Comparison of ENCODE assay signal across 23 mouse cellular contexts in the genomic region with DNA sequence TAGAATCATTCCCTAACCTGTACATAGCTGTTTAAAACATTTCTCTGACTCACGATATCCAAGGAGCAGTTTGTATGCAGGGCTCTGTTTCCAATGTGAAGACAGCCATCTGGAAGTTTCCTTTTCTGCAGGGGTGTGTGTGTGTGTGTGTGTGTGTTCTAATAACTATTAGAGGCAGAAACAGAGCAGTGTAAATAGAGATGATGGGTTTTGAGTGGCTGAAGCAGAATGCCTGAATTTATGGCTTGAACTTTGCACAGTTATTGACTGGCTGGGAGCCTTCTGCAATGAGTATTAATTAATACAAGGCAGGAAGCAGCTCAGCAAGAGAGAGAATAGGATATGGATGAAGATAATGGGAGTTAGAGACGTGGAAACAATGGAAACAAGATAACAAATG. TPM values are rescaled to one million over a fixed set of nuclear protein-coding genes. Genes with fewer than 3 reads are reported as not detected.
"Had no signal": no experiment of that assay in that cellular context is flagged by ENCODE, and none has a peak within 500 bp of the region (broad histone marks: within the 10 kb centered on the region; RNA-seq: fewer than 3 reads in every experiment).

No protein-coding gene starts in this region.

- H3K27ac ChIP-seq: limb, embryonic 12.5 days; limb, embryonic 15.5 days; liver, embryonic 14.5 days; midbrain, embryonic 10.5 days; midbrain, embryonic 13.5 days had no signal

- DNase-seq: kidney, adult 18-20 months; kidney, postnatal 36 days; left cerebral cortex, postnatal 4 days; liver, postnatal 0 days; lung, embryonic 14.5 days; lung, postnatal 36 days; thymus, adult 18-20 months; thymus, postnatal 36 days had no signal

- H3K36me3 ChIP-seq: limb, embryonic 12.5 days; limb, embryonic 15.5 days; midbrain, embryonic 10.5 days; midbrain, embryonic 13.5 days had no signal

- ATAC-seq: liver, postnatal 0 days; lung, postnatal 0 days; midbrain, embryonic 13.5 days had no signal

- H3K4me1 ChIP-seq: limb, embryonic 12.5 days; limb, embryonic 15.5 days; megakaryocyte, embryonic 14.5 days; midbrain, embryonic 10.5 days; midbrain, embryonic 13.5 days had no signal

- H3K9ac ChIP-seq: limb, embryonic 12.5 days; limb, embryonic 15.5 days; liver, embryonic 14.5 days; liver, postnatal 0 days; lung, embryonic 14.5 days; midbrain, embryonic 13.5 days had no signal

- H3K9me3 ChIP-seq: limb, embryonic 12.5 days; limb, embryonic 15.5 days; megakaryocyte, embryonic 14.5 days; midbrain, embryonic 10.5 days; midbrain, embryonic 13.5 days had no signal

- H3K4me2 ChIP-seq: limb, embryonic 12.5 days; limb, embryonic 15.5 days; liver, embryonic 11.5 days; lung, embryonic 14.5 days; midbrain, embryonic 13.5 days had no signal

- H3K4me3 ChIP-seq: limb, embryonic 12.5 days; limb, embryonic 15.5 days; megakaryocyte, embryonic 14.5 days; midbrain, embryonic 10.5 days; midbrain, embryonic 13.5 days had no signal

- H3K27me3 ChIP-seq: limb, embryonic 12.5 days; limb, embryonic 15.5 days; megakaryocyte, embryonic 14.5 days; midbrain, embryonic 13.5 days had no signal

RNA-seq across cellular contexts. Expression of gene 4933409G03Rik, which starts 38.0 kb away (rescaled TPM):
- polyA plus RNA-seq: kidney, embryonic 16.5 days; limb, embryonic 12.5 days; limb, embryonic 15.5 days; liver, embryonic 11.5 days; liver, embryonic 14.5 days; liver, postnatal 0 days; lung, embryonic 14.5 days; lung, postnatal 0 days; midbrain, embryonic 10.5 days; midbrain, embryonic 13.5 days; midbrain, postnatal 0 days; neural tube, embryonic 11.5 days; neural tube, embryonic 14.5 days; small intestine, adult 2 months; spleen, adult 2 months; urinary bladder, adult 2 months had no signal
